Mouse (Mus musculus) cerebellum, adult 2 months (tissue): Measurements from ENCODE around the gene Lyrm4. TPM values are rescaled to one million over a fixed set of nuclear protein-coding genes. Genes with fewer than 3 reads are reported as not detected.
A peak's percentile ranks its signal among the peaks of the same experiment; 100 is the strongest.

Experiments used
- DNase-seq, 2 experiments: peaks; one replicate each; pipeline ENCODE4 v3.0.0; 2021
- H3K27ac ChIP-seq: fragments of 200-500 bp; 2 replicates; pipeline ENCODE4 v1.5.1; 2012; ENCODE audit warnings: low read length, control low read depth, inconsistent platforms; ENCODE audit not compliant: insufficient read depth
- H3K27me3 ChIP-seq: fragments of 200-500 bp; 2 replicates; pipeline ENCODE4 v1.6.1; 2012; ENCODE audit warnings: inconsistent platforms, mild to moderate bottlenecking, low read length, moderate library complexity; ENCODE audit not compliant: control insufficient read depth, insufficient read depth
- H3K4me1 ChIP-seq: fragments of 200-500 bp; 2 replicates; pipeline ENCODE4 v1.6.1; 2011; ENCODE audit warnings: low read length; ENCODE audit not compliant: control insufficient read depth, insufficient read depth
- H3K4me3 ChIP-seq: fragments of 200-500 bp; replicated peaks from 2 replicates; pipeline ENCODE3; 2011; ENCODE audit warnings: mild to moderate bottlenecking, low read depth, low read length, control low read depth; ENCODE audit not compliant: insufficient read depth
- CTCF ChIP-seq: fragments of 200-500 bp; IDR thresholded peaks from 2 replicates; pipeline ENCODE4 v1.5.1; 2011; ENCODE audit warnings: low read depth, mild to moderate bottlenecking, control low read depth, low read length, moderate library complexity, borderline replicate concordance; ENCODE audit not compliant: insufficient read depth
- POLR2A ChIP-seq: fragments of 200-500 bp; IDR thresholded peaks from 2 replicates; pipeline ENCODE4 v1.6.1; 2011; ENCODE audit warnings: low read length, control low read depth, borderline replicate concordance; ENCODE audit not compliant: insufficient read depth
- WGBS: fragments of 180-500 bp; shearing (Covaris S2); methylation state at CpG from one replicate; pipeline ENCODE4 v1.1.7; 2018; 5-methylcytosine and 5-hydroxymethylcytosine counted together
- polyA plus RNA-seq: library from polyadenylated mRNA; depleted of rRNA; stranded (reverse); fragments of >200 nt; gene quantifications from 2 replicates; pipeline ENCODE4 v1.2.3, GENCODE M21; 2012

The Lyrm4 gene
- polyA plus RNA-seq, 1 experiment, result 13.2 TPM

DNA sequence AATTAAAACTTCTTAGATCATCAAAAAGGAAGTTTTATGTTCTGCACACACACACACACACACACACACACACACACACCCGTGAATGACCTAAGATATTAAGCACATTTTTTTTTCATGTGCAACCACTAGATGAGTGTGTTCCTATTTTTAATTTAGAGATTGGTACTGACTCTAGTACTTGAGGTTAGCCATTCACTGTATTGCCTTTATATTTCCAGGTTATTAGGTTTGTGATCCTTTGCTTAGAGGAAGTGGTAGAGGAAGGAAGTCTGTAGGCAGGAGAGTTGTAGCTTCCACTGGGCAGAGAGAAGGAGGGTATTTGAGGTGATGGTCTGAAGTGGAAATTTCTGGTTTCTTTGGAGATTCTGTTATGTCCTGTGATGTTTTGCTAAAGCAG, 28.3 kb upstream of the Lyrm4 start:
- 91% methylated on average over 1 of the region's 1 CpGs for WGBS
- H3K4me1 ChIP-seq, result peaks cover 8% of the 10 kb centered on the region; the same call in 1 of the 2 replicates
- H3K27me3 ChIP-seq, result no peaks in the 10 kb centered on the region
- TF ChIP-seq POLR2A, result no peak
- no peak for TF ChIP-seq CTCF
- no peak overlapping the region for H3K27ac ChIP-seq
- no peak overlapping the region for H3K4me3 ChIP-seq
- no peak for DNase-seq

GRCm38 (mm10) chr13:36140247-36141016, 23.1 kb upstream of the Lyrm4 start:
- DNase-seq, result no peak
- Histone ChIP-seq H3K4me1 (no peaks in the 10 kb centered on the region), H3K4me3 (no peak overlapping the region), H3K27me3 (no peaks in the 10 kb centered on the region), H3K27ac (no peak overlapping the region)
- no peak for TF ChIP-seq CTCF
- TF ChIP-seq POLR2A, result no peak
- WGBS, result 91% methylated on average over 5 of the region's 5 CpGs

- Histone ChIP-seq H3K27me3 (no peaks in the 10 kb centered on the region), H3K27ac (no peak overlapping the region), H3K4me3 (no peak overlapping the region), H3K4me1 (no peaks in the 10 kb centered on the region)
- WGBS, result 91% methylated on average over 5 of the region's 5 CpGs
- TF ChIP-seq CTCF (no peak), POLR2A (no peak)
- no peak for DNase-seq
These were observed 22.4 kb upstream of the Lyrm4 start for GRCm38 (mm10) chr13:36139703-36140102.

DNA sequence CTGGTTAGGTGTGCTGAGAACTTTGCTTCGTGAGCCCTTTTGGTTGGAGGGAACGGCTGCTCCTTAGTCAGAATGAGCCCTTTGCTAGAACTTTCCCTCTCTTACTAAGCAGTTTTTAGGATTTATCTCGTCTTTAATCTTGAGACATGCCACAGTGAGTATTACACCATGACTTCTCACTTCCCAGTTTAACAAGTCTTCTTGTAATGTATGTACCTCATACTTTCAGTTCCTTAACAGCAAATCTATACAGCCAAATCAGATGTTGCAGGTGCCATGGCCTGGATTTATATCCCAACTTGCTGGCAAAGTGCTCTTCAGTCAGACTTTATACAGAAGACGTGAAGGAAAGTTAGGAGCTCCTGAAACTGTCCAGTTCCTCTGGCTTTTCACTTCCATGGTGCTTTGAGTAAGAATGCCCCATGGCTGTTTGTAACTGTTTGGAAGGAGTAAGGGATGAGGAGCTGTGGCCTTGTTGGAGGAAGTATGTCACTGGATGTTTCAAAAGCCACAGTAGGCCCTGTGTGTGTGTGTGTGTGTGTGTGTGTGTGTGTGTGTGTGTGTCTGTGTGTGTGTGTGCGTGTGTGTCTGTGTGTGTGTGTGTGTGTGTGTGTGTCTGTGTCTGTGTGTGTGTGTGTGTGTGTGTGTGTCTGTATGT, 14.8 kb upstream of the Lyrm4 start:
- H3K4me3 ChIP-seq, result no peak overlapping the region
- H3K27me3 ChIP-seq, result no peaks in the 10 kb centered on the region
- no peak overlapping the region for H3K27ac ChIP-seq
- WGBS, result 92% methylated on average over 5 of the region's 5 CpGs
- peaks cover 7% of the 10 kb centered on the region for H3K4me1 ChIP-seq
- no peak for TF ChIP-seq POLR2A
- no peak for TF ChIP-seq CTCF
- no peak for DNase-seq

DNA sequence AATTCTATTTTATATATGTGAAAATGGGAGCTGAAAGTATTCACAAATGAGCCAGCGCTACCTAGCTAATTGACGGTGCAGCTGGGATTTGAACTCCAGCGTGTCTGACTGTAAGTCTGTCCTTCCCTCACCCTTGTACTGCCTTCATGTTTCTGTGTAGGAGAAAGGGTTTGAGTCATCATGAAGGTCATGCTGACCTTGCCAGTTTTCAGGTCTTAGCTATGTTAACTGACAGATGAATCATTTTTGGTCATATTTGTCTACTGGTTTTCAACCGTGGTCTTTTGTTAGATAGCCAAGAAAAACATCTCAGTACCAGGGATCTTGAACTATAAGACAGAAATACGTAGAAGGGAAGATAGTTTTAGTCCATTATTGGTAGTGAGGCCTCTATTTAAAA, 14.1 kb upstream of the Lyrm4 start:
- Histone ChIP-seq H3K27ac (no peak overlapping the region), H3K4me1 (peaks cover 7% of the 10 kb centered on the region), H3K27me3 (no peaks in the 10 kb centered on the region), H3K4me3 (no peak overlapping the region)
- WGBS, result 88% methylated on average over 5 of the region's 5 CpGs
- TF ChIP-seq POLR2A (no peak), CTCF (no peak)
- DNase-seq, result no peak

- Histone ChIP-seq H3K27ac (no peak overlapping the region), H3K4me3 (no peak overlapping the region), H3K27me3 (no peaks in the 10 kb centered on the region), H3K4me1 (peaks cover 7% of the 10 kb centered on the region)
- peak; percentile 21 to 41 for DNase-seq
- TF ChIP-seq CTCF, result no peak
- TF ChIP-seq POLR2A, result no peak
- 29% methylated on average over 2 of the region's 2 CpGs for WGBS
These were observed 12.2 kb upstream of the Lyrm4 start for GRCm38 (mm10) chr13:36129360-36130054.

GRCm38 (mm10) chr13:36120606-36121005, 3.3 kb upstream of the Lyrm4 start:
- DNase-seq, result no peak
- Histone ChIP-seq H3K4me1 (no peaks in the 10 kb centered on the region), H3K27me3 (no peaks in the 10 kb centered on the region), H3K4me3 (no peak overlapping the region), H3K27ac (no peak overlapping the region)
- no peak for TF ChIP-seq CTCF
- TF ChIP-seq POLR2A, result no peak
